Mouse (Mus musculus): ENCODE results near the gene Fam83c.

DNA sequence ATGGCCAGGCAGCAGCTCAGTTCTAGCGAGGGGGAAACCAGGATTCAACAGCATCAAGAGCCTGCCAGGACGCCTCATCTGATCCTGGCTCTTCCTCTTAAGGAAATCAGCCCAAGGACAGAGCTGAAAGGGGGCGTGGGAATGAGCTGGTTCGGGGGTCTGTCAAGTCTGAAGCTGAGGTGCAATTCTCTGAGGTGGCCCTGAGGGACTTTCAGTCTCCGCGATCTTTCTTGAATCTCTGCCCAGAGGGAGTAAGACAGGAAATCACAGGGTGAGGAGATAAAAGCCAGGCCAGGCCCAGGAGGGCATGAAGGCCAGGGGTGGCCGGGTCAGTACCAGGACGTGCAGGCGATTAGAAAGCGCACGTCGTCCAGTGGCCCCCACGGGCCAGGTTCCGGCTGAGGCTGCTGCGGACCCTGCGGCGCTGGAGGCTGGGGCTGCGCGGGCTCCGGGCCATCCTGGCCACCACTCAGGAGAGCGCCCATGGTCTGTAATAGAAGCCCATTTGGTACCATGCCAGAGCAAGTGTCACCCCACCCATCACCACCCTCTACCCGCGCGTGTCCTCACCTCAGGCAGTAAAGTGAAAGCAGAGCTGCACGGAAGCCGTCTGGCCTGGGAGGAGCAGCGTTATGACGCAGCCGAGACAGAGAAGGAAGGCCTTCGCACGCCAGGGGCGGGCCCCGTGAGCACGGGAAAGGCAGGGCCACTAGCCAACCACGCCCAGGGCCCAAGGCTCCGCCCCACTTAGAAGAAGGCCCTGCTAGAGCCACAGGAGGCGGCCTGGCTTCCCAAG is 15.9 kb downstream of the Fam83c start:
- TF ChIP-seq ZNF384 (IDR thresholded peaks at IDR 0.05; ENCODE audit: low read depth, low read length) (no peak), EP300 (IDR thresholded peaks at IDR 0.05; ENCODE audit: low read depth in 1 of 2, low read length in 2 of 2) (no peak)

Data from MEL (cell line).